16 mouse cellular contexts compared by ENCODE assay signal in the genomic region with DNA sequence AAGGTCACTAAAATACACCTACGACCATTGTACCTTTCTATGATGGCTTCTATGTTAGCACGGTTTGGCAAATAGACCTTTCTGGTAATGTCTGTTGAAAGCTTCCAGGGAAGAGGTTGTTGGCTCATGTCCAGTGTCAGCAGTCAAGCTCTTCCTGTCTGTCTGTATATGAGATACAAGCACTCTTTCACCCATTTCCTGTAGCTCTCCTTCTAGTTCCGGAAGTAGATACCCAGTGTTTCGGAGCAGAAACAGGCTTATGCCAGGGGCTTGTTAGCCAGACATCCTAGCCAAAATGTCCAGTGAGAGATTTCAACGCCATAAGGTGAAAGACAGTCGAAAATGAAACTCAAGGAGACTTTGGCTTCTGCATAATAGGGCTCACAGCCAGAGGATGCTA. TPM values are rescaled to one million over a fixed set of nuclear protein-coding genes. Genes with fewer than 3 reads are reported as not detected.
A peak's percentile ranks its signal among the peaks of the same experiment; 100 is the strongest.
DNase-seq lines count a peak whose midpoint lies in the region; ATAC-seq and TF ChIP-seq lines count a peak whose summit lies in the region.
"Had no signal": no experiment of that assay in that cellular context is flagged by ENCODE, and none has a peak within 500 bp of the region (broad histone marks: within the 10 kb centered on the region; RNA-seq: fewer than 3 reads in every experiment).

No protein-coding gene starts in this region.

- H3K4me3 ChIP-seq in gastrocnemius, adult 2 months, result peak overlapping the region; percentile 50
- H3K4me3 ChIP-seq in kidney, postnatal 0 days (replicated peaks; ENCODE audit: low read depth, low read length), result no peak overlapping the region
- no peak overlapping the region for H3K4me3 ChIP-seq in intestine, embryonic 16.5 days (ENCODE audit: low read length)
- H3K4me3 ChIP-seq: embryonic facial prominence, embryonic 13.5 days; limb, embryonic 13.5 days; midbrain, embryonic 15.5 days had no signal

- H3K9ac ChIP-seq in kidney, postnatal 0 days (ENCODE audit: low read depth, low read length), result no peak overlapping the region
- no peak overlapping the region for H3K9ac ChIP-seq in intestine, embryonic 16.5 days (ENCODE audit: low read depth, low read length)
- H3K9ac ChIP-seq: embryonic facial prominence, embryonic 13.5 days; limb, embryonic 13.5 days; liver, embryonic 14.5 days; midbrain, embryonic 15.5 days had no signal

- no peaks in the 10 kb centered on the region for H3K27me3 ChIP-seq in kidney, postnatal 0 days (ENCODE audit: insufficient read depth, low read length)
- no peaks in the 10 kb centered on the region for H3K27me3 ChIP-seq in intestine, embryonic 16.5 days (replicated peaks; ENCODE audit: control insufficient read depth, insufficient read depth, low read length)
- H3K27me3 ChIP-seq: embryonic facial prominence, embryonic 13.5 days; limb, embryonic 13.5 days; midbrain, embryonic 15.5 days had no signal

- H3K4me2 ChIP-seq in kidney, postnatal 0 days (ENCODE audit: low read length), result no peak overlapping the region
- H3K4me2 ChIP-seq in intestine, embryonic 16.5 days (ENCODE audit: low read depth, low read length), result no peak overlapping the region
- H3K4me2 ChIP-seq: embryonic facial prominence, embryonic 13.5 days; limb, embryonic 13.5 days; midbrain, embryonic 15.5 days had no signal

- no peak overlapping the region; the same call in 1 of the 2 replicates for H3K27ac ChIP-seq in gastrocnemius, adult 2 months
- no peak overlapping the region for H3K27ac ChIP-seq in kidney, postnatal 0 days
- no peak overlapping the region for H3K27ac ChIP-seq in intestine, embryonic 16.5 days (ENCODE audit: low read length)
- H3K27ac ChIP-seq: embryonic facial prominence, embryonic 13.5 days; limb, embryonic 13.5 days; liver, embryonic 14.5 days; midbrain, embryonic 15.5 days had no signal

- no peak for DNase-seq in gastrocnemius, adult 2 months
- no peak for DNase-seq in gastrocnemius, postnatal 36 days
- peak; percentile 6 for DNase-seq in kidney, postnatal 0 days (ENCODE audit: low spot score)
- DNase-seq in kidney, postnatal 10 days, result no peak
- peak; percentile 51 for DNase-seq in CD4-positive, CD25-positive, alpha-beta regulatory T cell, adult 2 months (ENCODE audit: low read depth, low spot score)
- peak; percentile 53 for DNase-seq in induced T-regulatory cell, adult 2 months (ENCODE audit: low read depth)
- DNase-seq in layer of hippocampus, postnatal 25 days (ENCODE audit: extremely low spot score in 1 of 2, low spot score in 1 of 2), result no peak
- DNase-seq: B cell, adult 2 months; right cerebral cortex, adult 18-20 months; thymus, adult 18-20 months had no signal

- 79% methylated on average over 6 of the region's 6 CpGs for WGBS in kidney, postnatal 0 days
- 71% methylated on average over 6 of the region's 6 CpGs for WGBS in intestine, embryonic 16.5 days

- intact Hi-C loops in gastrocnemius, adult 2 months (cut with DNase I), result no loop called here
- intact Hi-C loops in gastrocnemius, postnatal 36 days (cut with DNase I), result no loop called here

- no peak for TF ChIP-seq CTCF in gastrocnemius, adult 2 months (IDR thresholded peaks at IDR 0.05)
- TF ChIP-seq CTCF in kidney, postnatal 0 days (IDR thresholded peaks at IDR 0.05; ENCODE audit: low read depth), result no peak

- H3K36me3 ChIP-seq in kidney, postnatal 0 days (ENCODE audit: insufficient read depth, low read length), result no peaks in the 10 kb centered on the region
- H3K36me3 ChIP-seq in intestine, embryonic 16.5 days (ENCODE audit: control insufficient read depth, insufficient read depth, low read length), result no peaks in the 10 kb centered on the region
- H3K36me3 ChIP-seq: embryonic facial prominence, embryonic 13.5 days; limb, embryonic 13.5 days; midbrain, embryonic 15.5 days had no signal

- H3K4me1 ChIP-seq in kidney, postnatal 0 days (replicated peaks; ENCODE audit: insufficient read depth, low read length), result no peaks in the 10 kb centered on the region
- no peaks in the 10 kb centered on the region for H3K4me1 ChIP-seq in intestine, embryonic 16.5 days (ENCODE audit: control insufficient read depth, insufficient read depth, low read length)
- H3K4me1 ChIP-seq: limb, embryonic 13.5 days; midbrain, embryonic 15.5 days had no signal

- no peak for ATAC-seq in kidney, postnatal 0 days (replicated peaks; ENCODE audit: low FRiP score, low read depth)
- no peak for ATAC-seq in intestine, embryonic 16.5 days
- ATAC-seq: forebrain, embryonic 16.5 days; midbrain, embryonic 15.5 days had no signal

- H3K9me3 ChIP-seq in kidney, postnatal 0 days (replicated peaks; ENCODE audit: low read length), result no peaks in the 10 kb centered on the region
- no peaks in the 10 kb centered on the region for H3K9me3 ChIP-seq in intestine, embryonic 16.5 days (ENCODE audit: control insufficient read depth, low read length)
- H3K9me3 ChIP-seq: embryonic facial prominence, embryonic 13.5 days; limb, embryonic 13.5 days; midbrain, embryonic 15.5 days had no signal

RNA-seq across cellular contexts. Expression of a gene that starts 38.9 kb away (rescaled TPM):
- 1 to 10 TPM; 2.6 to 3.0 TPM for total RNA-seq in gastrocnemius, adult 2 months (2021)
- 1 to 10 TPM; 2.7 to 3.5 TPM for total RNA-seq in gastrocnemius, postnatal 36 days (2021)
- 2.4 and 2.6 TPM in 2 replicates for polyA plus RNA-seq in kidney, postnatal 0 days (2015; fragmentation: Nextera tagmentation; extraction: Ambion mirVana)
- polyA plus RNA-seq in intestine, embryonic 16.5 days (2015; fragmentation: Nextera tagmentation; extraction: Ambion mirVana), result 3.3 and 3.7 TPM in 2 replicates
- 10 to 100 TPM; 73.5 to 92.5 TPM for total RNA-seq in layer of hippocampus, postnatal 25 days (2021)

Comparison
In these comparisons a context has a peak if more than half of its experiments do, and no peak if none do; other contexts are left out.
1. DNase-seq: peak in kidney, postnatal 0 days (single experiment), CD4-positive, CD25-positive, alpha-beta regulatory T cell, adult 2 months (single experiment) and induced T-regulatory cell, adult 2 months (single experiment); none in gastrocnemius, adult 2 months (single experiment), gastrocnemius, postnatal 36 days (0 of 2), kidney, postnatal 10 days (single experiment) and layer of hippocampus, postnatal 25 days (0 of 2).
2. RNA of a gene that starts 38.9 kb away (total RNA-seq): 73.5 to 92.5 TPM in layer of hippocampus, postnatal 25 days; 2.7 to 3.5 TPM in gastrocnemius, postnatal 36 days and 2.6 to 3.0 TPM in gastrocnemius, adult 2 months; every median in the first group is over 10 times any median in the second.